Mouse (Mus musculus) lung, postnatal 0 days (tissue): Measurements from ENCODE around the gene Dhrs1.

Experiments
- CTCF ChIP-seq: IDR thresholded peaks from 2 replicates; pipeline ENCODE4 v1.5.1; 2016; ENCODE audit warnings: antibody characterized with exemption, mild to moderate bottlenecking
- EP300 ChIP-seq: IDR thresholded peaks from 2 replicates; pipeline ENCODE4 v1.6.1; 2016; ENCODE audit warnings: antibody characterized with exemption, mild to moderate bottlenecking, control low read depth

DNA sequence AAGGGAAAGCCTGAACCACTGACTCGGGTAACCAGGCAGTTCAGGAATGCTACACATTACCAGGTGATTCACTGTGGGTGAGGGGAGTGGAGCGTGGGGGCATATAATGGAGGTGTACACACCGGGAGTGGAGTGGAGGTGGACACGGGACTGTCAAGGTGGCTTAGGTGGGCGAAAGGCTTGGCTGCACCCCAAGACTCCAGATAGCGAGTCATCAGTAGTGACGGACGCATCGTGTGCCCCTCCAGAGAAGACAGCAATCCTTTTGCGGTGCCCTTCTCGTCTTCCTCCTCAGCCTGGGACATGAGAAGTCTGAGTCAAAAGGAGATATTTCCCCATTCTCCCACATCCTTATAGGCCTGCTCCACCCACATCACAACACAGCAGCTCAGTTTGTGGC lies 32.3 kb upstream of the Dhrs1 start:
- TF ChIP-seq CTCF (no peak), EP300 (no peak)
